In the genomic region with DNA sequence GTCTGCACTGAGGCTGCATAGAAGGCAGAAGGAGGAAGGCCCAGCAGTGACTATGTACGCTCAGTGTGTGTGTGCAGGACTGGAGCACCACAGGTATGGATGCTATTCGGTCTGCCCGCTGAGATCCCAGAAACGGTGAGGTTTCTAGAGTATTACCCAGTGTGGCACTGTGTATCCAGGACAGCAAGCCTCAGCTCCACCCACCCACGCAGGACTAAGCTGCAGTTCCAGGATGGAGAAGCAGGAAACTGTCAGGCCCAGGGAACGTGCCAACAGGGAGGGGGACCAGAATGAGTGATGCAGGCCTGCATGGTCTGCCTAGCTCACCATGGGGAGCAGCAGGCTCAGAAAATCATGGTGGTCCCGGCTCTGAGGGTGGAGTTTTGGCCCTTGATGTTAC, we compare ENCODE assay signal across 25 mouse cellular contexts. TPM values are rescaled to one million over a fixed set of nuclear protein-coding genes. Genes with fewer than 3 reads are reported as not detected.
"Had no signal": no experiment of that assay in that cellular context is flagged by ENCODE, and none has a peak within 500 bp of the region (broad histone marks: within the 10 kb centered on the region; RNA-seq: fewer than 3 reads in every experiment).

No protein-coding gene starts in this region.

- H3K4me1 ChIP-seq: liver, embryonic 12.5 days; liver, embryonic 15.5 days; lung, embryonic 15.5 days; midbrain, embryonic 10.5 days; midbrain, embryonic 13.5 days had no signal

- H3K9ac ChIP-seq: limb, embryonic 13.5 days; liver, embryonic 12.5 days; liver, embryonic 15.5 days; lung, embryonic 15.5 days; midbrain, embryonic 13.5 days had no signal

- ATAC-seq: intestine, postnatal 0 days; liver, embryonic 12.5 days; midbrain, embryonic 13.5 days; midbrain, embryonic 16.5 days had no signal

- H3K36me3 ChIP-seq: limb, embryonic 10.5 days; limb, embryonic 13.5 days; liver, embryonic 12.5 days; liver, embryonic 15.5 days; lung, embryonic 15.5 days; midbrain, embryonic 10.5 days; midbrain, embryonic 13.5 days had no signal

- DNase-seq: kidney, adult 2 months; kidney, postnatal 25 days; layer of hippocampus, postnatal 36 days; liver; lung, adult 18-20 months; lung, postnatal 10 days; lung, postnatal 36 days; right cerebral cortex, postnatal 25 days; spleen, adult 18-20 months; thymus, adult 18-20 months; thymus, postnatal 36 days had no signal

- H3K4me2 ChIP-seq: limb, embryonic 13.5 days; liver, embryonic 12.5 days; liver, embryonic 15.5 days; lung, embryonic 15.5 days; midbrain, embryonic 13.5 days had no signal

- H3K9me3 ChIP-seq: limb, embryonic 10.5 days; limb, embryonic 13.5 days; liver, embryonic 12.5 days; liver, embryonic 15.5 days; lung, embryonic 15.5 days; midbrain, embryonic 10.5 days; midbrain, embryonic 13.5 days had no signal

- H3K4me3 ChIP-seq: limb, embryonic 10.5 days; limb, embryonic 13.5 days; liver, embryonic 12.5 days; liver, embryonic 15.5 days; lung, embryonic 15.5 days; megakaryocyte, embryonic 14.5 days; midbrain, embryonic 10.5 days; midbrain, embryonic 13.5 days had no signal

- H3K27ac ChIP-seq: kidney, postnatal 0 days; limb, embryonic 10.5 days; limb, embryonic 13.5 days; liver, embryonic 12.5 days; liver, embryonic 15.5 days; lung, embryonic 15.5 days; midbrain, embryonic 10.5 days; midbrain, embryonic 13.5 days; stomach, postnatal 0 days had no signal

- H3K27me3 ChIP-seq: limb, embryonic 13.5 days; liver, embryonic 15.5 days; lung, embryonic 15.5 days; midbrain, embryonic 13.5 days had no signal

RNA-seq across cellular contexts. Expression of a gene that starts 35.2 kb away (rescaled TPM):
- polyA plus RNA-seq: liver, embryonic 12.5 days; liver, embryonic 15.5 days; midbrain, embryonic 10.5 days; midbrain, embryonic 13.5 days; neural tube, embryonic 11.5 days; neural tube, embryonic 14.5 days had no signal
